Mouse (Mus musculus): Measurements from ENCODE around the gene Krt88.

The Krt88 gene

GRCm38 (mm10) chr15:101447444-101447843 lies at the start of gene Krt88:
Gene Krt88, plus strand, starts transcription at chr15:101447744.
- DNase-seq (ENCODE audit: low read depth, low spot score), result no peak

DNA sequence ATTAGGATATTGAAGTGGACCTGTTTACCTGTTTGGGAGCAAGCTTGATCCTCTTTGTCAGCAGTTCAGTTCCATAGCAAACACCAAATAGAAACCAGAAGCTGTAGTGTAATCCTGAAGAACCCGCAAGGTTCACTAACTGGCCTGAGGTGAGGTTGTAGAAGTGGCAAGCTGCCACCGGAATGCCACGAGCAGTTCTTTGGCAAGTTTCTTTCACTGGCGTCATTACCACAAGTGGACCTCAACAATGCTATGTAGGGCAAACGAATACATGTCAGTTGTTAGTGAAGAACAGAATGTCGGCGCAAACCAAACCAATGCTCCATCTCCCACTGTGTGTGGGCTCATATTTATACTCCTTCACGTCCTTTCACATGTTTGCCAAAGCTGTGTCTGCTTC lies 49.3 kb upstream of the Krt88 start:
- no peak for DNase-seq (ENCODE audit: low read depth, low spot score)

DNA sequence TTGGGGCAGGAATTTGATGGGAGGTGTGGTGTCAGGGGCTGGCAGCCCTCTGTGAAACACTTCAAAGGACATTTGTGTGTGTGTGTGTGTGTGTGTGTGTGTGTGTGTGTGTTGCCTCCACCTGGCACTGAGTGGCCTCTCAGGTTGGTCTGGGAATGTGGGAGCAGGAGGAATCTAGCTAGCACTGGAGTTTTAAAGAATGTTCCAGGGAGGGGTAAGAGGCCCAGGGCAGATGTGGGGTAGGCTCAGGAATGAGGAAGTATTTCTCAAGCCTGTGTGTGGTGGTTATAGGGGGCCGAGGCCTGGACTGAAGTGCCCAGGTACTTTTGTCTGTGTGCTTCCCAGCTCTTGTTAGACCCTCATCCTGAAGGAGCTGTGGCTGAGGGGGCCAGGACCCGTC lies 36.8 kb upstream of the Krt88 start, which contains the start of gene Krt7:
Krt7 (plus strand) TSS at position 269 of the 400 bp plus-strand sequence.
- DNase-seq (ENCODE audit: low read depth, low spot score), result no peak

- no peak for DNase-seq (ENCODE audit: low read depth, low spot score)
Observed at GRCm38 (mm10) chr15:101412188-101412587, 35.4 kb upstream of the Krt88 start.

DNA sequence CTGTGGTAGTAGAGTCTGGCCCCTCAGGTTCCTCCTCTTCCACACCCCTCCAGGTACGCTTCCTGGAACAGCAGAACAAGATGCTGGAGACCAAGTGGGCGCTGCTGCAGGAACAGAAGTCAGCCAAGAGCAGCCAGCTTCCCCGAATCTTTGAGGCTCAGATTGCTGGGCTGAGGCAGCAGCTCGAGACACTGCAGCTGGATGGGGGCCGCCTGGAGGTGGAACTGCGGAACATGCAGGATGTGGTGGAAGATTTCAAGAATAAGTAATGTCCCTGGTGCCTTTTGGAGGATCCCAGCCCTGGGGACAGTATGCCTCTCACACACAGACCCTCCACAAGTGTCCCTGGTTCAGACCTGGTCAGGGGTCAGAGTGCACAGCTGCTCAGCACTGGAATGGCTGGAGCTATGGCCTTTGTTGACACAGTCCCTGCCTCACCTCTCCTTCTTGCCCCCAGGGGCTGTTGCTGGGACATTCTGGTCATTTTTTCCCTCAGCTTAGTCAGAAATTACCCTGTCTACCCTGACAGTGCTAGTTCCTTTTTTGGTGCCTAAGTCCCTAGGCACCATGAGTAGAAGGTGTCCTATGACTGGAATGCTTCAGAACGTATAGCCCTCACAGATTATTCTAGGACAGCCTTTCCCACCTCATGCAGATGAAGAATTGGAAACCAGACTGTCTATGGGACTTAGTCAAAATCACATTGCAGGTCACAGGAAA lies 33.5 kb upstream of the Krt88 start:
- DNase-seq (ENCODE audit: low read depth, low spot score), result no peak

DNA sequence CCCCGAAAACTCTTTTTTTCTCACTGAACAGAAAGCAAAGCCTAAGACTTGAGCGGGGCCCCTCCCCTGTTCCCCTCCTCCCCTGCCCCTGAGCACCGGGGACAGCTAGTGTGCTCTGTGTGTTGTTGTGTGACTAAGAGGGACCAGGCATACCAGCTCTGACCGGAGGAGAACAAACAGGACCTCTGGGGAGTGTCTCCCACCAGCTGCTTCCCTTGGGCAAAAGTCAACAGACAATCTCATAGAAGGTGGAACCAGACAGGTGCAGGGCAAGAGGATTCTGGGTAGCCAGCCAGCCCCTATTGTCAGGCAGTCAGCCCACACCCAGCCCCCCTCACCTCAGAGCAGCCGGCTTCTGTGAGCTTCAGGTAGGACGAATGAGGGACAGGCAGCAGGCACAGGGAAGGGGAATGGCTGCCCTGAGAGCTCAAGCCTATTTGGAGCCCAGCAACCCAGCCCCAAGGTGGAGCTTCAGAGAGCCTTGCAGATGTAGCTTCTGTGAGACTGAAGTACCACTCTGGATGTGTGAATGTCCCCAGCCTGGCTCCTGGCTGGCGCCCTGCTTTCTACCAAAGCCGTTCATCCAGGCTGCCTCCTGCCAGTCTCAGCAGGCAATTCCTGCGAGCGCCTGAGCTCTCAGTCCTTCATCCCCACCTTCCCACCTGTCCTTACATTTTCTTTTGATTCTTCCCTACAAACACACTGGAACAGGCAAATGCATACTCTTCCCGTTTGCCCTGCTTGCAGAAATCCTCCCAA lies 32.6 kb upstream of the Krt88 start:
- no peak for DNase-seq (ENCODE audit: low read depth, low spot score)

- DNase-seq (ENCODE audit: low read depth, low spot score), result no peak
Observed at GRCm38 (mm10) chr15:101418950-101419349, 28.6 kb upstream of the Krt88 start.

DNA sequence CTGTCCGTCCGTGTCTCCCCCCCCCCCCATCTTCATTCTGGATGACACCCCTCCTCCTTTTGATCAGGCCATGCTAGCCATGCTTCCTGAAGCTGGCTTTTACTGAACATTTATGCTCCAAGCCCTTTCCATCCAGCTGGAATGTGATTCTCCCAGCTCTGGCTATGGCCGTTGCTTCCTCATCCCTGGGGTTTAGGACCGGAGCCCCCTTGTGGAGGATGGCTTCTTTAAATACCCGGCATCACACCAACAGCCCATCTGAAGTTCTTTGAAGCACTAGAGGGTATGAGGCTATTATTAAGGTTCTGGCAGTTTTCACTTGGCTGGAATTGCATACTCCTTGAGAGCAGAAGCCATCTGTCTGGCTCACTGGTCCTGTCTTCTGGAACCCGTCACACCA lies 26.6 kb upstream of the Krt88 start:
- peak; percentile 27 for DNase-seq (ENCODE audit: low read depth, low spot score)

DNA sequence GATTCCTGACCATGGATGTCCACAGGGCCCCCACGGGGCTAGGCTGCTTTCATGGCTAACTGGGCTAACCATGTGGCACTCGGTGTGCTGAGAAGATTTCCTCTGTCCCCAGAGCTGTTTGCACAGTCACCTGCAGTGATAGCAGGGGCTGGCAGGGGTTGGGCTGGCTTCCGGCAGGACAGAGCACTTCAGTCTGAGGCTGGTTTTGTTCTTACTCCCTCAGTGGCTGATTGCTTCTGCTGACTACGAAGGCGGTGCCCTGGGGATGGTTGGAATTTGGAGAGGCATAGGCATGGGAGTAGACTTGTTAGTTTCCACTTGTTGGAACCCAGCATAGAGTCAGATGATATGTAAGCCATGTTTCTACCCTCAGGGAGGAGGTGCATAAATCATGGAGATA lies 22.6 kb upstream of the Krt88 start:
- peak; percentile 69 for DNase-seq (ENCODE audit: low read depth, low spot score)

GRCm38 (mm10) chr15:101436611-101437010 lies 10.9 kb upstream of the Krt88 start:
- no peak for DNase-seq (ENCODE audit: low read depth, low spot score)

- DNase-seq (ENCODE audit: low read depth, low spot score), result peak; percentile 21
Observed at GRCm38 (mm10) chr15:101438555-101438954, 9.0 kb upstream of the Krt88 start, which contains the start of gene Krt87. Gene Krt87, minus strand, starts transcription at chr15:101438804.

GRCm38 (mm10) chr15:101440837-101441236 lies 6.7 kb upstream of the Krt88 start:
- no peak for DNase-seq (ENCODE audit: low read depth, low spot score)

- DNase-seq (ENCODE audit: low read depth, low spot score), result no peak
Observed at GRCm38 (mm10) chr15:101446572-101446971, 972 bp upstream of the Krt88 start.

DNA sequence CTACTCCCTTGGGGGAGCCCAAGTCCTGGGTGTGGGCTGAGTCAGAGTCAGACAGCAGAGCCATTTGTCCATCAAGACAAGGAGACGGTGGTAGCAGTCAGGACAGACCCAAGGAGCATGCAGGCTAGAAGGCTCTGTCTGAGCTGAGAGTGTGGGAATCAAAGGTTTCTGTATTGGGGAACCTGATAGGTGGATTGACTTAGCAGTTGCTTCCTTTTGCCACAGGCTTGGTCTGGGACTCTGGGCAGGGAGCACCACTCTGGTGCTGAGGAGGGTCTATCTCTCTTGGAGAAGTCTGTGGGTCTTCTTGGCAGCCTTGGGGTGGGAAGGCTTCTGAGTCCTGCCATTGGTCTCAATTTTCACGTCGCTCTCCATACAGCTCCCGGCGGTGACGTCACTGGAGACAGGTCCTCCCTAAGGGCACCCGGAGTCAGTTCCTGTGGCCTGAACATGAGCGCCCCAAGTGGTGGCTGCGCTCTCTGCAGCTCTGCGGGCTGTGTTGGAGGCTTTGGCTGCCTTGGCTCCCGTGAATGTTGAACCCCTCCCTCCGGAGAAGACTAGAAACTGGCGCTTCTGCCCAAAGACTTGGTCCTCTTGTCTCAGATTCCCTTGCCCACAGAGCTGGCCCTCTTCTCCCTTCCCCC lies 5.7 kb downstream of the Krt88 start:
- peak; percentile 89 for DNase-seq (ENCODE audit: low read depth, low spot score)

GRCm38 (mm10) chr15:101454774-101455173 lies 7.2 kb downstream of the Krt88 start:
- DNase-seq (ENCODE audit: low read depth, low spot score), result no peak

DNA sequence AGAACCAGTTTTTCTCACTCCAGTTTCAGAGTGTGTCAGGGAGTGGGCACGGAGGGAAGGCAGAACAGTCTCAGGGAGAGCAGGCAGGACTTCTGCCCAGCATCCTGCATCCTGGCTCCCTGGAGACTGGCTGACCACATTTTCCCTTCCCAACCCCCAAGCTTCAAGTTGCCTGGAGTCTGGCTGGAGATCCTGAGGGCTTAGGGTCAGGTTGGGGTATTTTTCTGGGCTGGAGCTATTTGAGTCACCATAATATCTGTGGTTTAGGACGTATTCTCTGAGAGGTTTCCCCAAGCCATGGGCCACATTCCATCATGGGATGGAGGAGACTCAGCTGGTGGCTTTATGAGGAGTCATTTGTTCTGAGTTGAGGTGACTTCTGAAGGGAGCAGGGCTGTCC lies 7.7 kb downstream of the Krt88 start:
- DNase-seq (ENCODE audit: low read depth, low spot score), result no peak

- DNase-seq (ENCODE audit: low read depth, low spot score), result no peak
Observed at GRCm38 (mm10) chr15:101455891-101456290, 8.3 kb downstream of the Krt88 start.

DNA sequence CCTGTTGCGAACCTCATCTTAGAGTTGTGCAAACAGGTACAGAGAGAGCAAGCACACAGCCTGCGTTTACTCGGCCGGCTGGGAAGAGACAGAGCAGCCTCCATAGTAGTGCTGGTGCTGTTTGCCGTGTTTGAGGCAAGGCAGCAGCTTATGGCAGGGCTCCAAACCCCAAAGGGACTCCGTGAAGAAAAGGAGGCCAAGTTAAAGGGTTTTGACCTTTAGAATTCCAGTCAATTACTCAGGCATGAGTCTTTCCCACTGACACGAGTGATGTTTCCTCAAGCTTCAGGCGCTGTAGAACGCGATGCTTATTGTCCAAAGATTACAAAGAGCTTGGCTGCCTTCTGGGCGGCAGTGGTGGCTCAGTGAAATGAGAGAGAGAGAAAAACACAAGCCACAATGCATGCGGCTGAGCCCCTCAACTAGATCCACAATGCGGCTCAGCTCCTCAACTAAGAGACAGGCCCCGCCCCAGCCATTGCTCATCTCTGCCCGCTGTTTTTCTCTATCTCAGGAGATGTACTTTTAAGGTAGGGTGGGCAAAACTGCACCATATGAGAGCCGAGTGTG lies 10.9 kb downstream of the Krt88 start:
- no peak for DNase-seq (ENCODE audit: low read depth, low spot score)

DNA sequence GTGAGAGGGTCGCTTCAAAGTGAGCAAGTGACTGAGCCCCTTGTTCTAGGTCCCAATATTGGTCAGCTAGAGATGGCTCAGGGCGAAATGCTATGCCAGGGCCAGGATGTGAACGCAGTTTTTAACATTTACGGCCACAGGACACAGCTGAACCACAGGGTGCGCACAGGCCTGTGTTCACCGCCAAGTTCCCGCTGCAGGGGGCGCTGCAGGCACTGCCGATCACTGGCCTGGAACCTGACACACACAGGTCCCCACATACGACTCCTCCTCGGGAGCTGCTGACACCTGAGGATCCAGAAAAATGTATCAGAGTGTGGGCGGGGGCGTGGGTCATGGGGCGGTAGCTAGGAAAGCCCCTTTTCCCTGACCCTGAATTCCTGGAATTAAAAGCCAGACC lies 11.7 kb downstream of the Krt88 start:
- DNase-seq (ENCODE audit: low read depth, low spot score), result peak; percentile 34

DNA sequence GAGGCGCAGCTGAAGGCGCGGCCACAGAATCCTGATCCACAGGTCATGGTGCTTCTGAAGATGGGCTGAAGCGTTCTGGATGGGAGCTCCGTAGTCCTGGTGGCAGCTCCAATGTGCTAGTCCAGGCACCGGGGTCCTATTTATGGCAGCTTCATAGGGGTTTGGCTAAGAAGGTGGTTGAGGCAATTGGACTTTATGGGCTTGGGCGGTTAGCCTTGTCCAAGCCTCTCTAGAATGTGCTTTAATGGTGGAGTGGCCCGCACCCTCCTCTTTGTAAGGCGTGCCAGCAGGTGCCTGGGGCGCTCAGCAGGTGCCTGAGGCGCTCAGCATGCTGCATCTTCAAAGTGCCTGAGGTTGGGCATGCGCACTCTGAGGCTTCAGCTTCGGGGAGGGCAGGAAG lies 16.1 kb downstream of the Krt88 start, which contains the start of gene Krt81:
Krt81 (minus strand) TSS at position 101 of the 400 bp plus-strand sequence.
- peak; percentile 31 for DNase-seq (ENCODE audit: low read depth, low spot score)

- DNase-seq (ENCODE audit: low read depth, low spot score), result no peak
Observed at GRCm38 (mm10) chr15:101469093-101469492, 21.5 kb downstream of the Krt88 start.

- DNase-seq (ENCODE audit: low read depth, low spot score), result peak; percentile 62
Observed at GRCm38 (mm10) chr15:101472952-101473528, 25.5 kb downstream of the Krt88 start, which contains the start of gene Krt86. Gene Krt86, plus strand, starts transcription at chr15:101473478.

All from ZHBTc4 (cell line).